Mouse (Mus musculus) limb, embryonic 11.5 days (tissue): Measurements from ENCODE around the gene Lias. TPM values are rescaled to one million over a fixed set of nuclear protein-coding genes. Genes with fewer than 3 reads are reported as not detected.

ENCODE experiments used
- ATAC-seq: fragments of 200-750 bp; cut with Nextera tagmentation; 2 replicates; pipeline ENCODE4 v1.8.0; 2017; ENCODE audit warnings: low read depth; ENCODE audit not compliant: insufficient number of reproducible peaks, low FRiP score, low TSS enrichment
- DNase-seq: peaks from one replicate; pipeline ENCODE4 v3.0.0-alpha.2; 2015; ENCODE audit warnings: low spot score
- H3K27ac ChIP-seq: fragments of 300-500 bp; sonication (generic); replicated peaks from 2 replicates; pipeline ENCODE4 v1.5.1; 2014; ENCODE audit warnings: low read depth, mild to moderate bottlenecking, low read length
- H3K27me3 ChIP-seq: fragments of 300-500 bp; sonication (generic); 2 replicates; pipeline ENCODE4 v1.6.1; 2014; ENCODE audit warnings: mild to moderate bottlenecking, low read length, mixed read lengths; ENCODE audit not compliant: control insufficient read depth, insufficient read depth
- H3K36me3 ChIP-seq: fragments of 300-500 bp; sonication (generic); 2 replicates; pipeline ENCODE4 v1.6.1; 2014; ENCODE audit warnings: mild to moderate bottlenecking, low read length, moderate library complexity, mixed read lengths; ENCODE audit not compliant: control insufficient read depth, insufficient read depth
- H3K4me1 ChIP-seq: fragments of 300-500 bp; sonication (generic); 2 replicates; pipeline ENCODE4 v1.6.1; 2014; ENCODE audit warnings: low read length, mixed read lengths; ENCODE audit not compliant: control insufficient read depth, insufficient read depth
- H3K4me2 ChIP-seq: fragments of 300-500 bp; sonication (generic); 2 replicates; pipeline ENCODE4 v1.6.1; 2014; ENCODE audit warnings: low read depth, mild to moderate bottlenecking, moderate library complexity; ENCODE audit not compliant: severe bottlenecking
- H3K4me3 ChIP-seq: fragments of 300-500 bp; sonication (generic); 2 replicates; pipeline ENCODE4 v1.5.1; 2014; ENCODE audit warnings: low read depth, low read length
- H3K9ac ChIP-seq: fragments of 300-500 bp; sonication (generic); 2 replicates; pipeline ENCODE4 v1.6.1; 2014; ENCODE audit warnings: mild to moderate bottlenecking, low read length
- H3K9me3 ChIP-seq: fragments of 300-500 bp; sonication (generic); 2 replicates; pipeline ENCODE4 v1.6.1; 2016; ENCODE audit warnings: low read length; ENCODE audit not compliant: control insufficient read depth
- WGBS: fragments of 180-500 bp; shearing (Covaris S2); extraction: QIAGEN DNeasy Blood & Tissue Kit; methylation state at CpG from one replicate; pipeline ENCODE4 v1.1.7; 2014; 5-methylcytosine and 5-hydroxymethylcytosine counted together
- polyA plus RNA-seq: library from polyadenylated mRNA; unstranded; fragments of >200 nt; fragmentation: Nextera tagmentation; extraction: Ambion mirVana; gene quantifications from 2 replicates; pipeline ENCODE4 v1.2.1, GENCODE M21; 2014

Lias gene
- polyA plus RNA-seq, 1 experiment from 2014 or later, result 72.9 TPM

DNA sequence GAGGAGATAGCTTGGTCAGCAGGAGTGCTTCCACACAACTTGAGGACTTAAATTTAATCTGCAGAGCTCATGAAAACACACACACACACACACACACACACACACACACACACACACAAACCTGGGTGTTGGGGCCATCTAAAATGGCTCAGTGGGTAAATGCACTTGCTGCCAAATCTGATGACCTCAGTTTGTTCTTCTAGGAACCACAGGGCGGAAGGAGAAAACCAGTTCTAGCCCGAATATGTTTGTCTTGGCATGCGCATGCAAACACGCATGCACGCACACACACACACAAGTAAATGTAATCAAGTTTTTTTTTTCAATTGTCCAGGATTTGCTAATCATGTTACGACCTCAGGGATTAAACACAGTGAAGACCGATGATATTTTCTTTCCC, 19.7 kb upstream of the Lias start:
- Histone ChIP-seq H3K9me3 (no peaks in the 10 kb centered on the region), H3K27me3 (no peaks in the 10 kb centered on the region), H3K36me3 (no peaks in the 10 kb centered on the region), H3K27ac (no peak overlapping the region), H3K4me1 (no peaks in the 10 kb centered on the region), H3K4me3 (no peak overlapping the region), H3K4me2 (no peak overlapping the region), H3K9ac (no peak overlapping the region)
- ATAC-seq (no peak), DNase-seq (no peak)
- 96% methylated on average over 7 of the region's 7 CpGs for WGBS

GRCm38 (mm10) chr5:65374746-65375145, 16.6 kb upstream of the Lias start:
- Histone ChIP-seq H3K9ac (no peak overlapping the region), H3K27me3 (no peaks in the 10 kb centered on the region), H3K9me3 (no peaks in the 10 kb centered on the region), H3K4me2 (no peak overlapping the region), H3K27ac (no peak overlapping the region), H3K4me1 (no peaks in the 10 kb centered on the region), H3K4me3 (no peak overlapping the region), H3K36me3 (no peaks in the 10 kb centered on the region)
- DNase-seq (no peak), ATAC-seq (no peak)
- 84% methylated on average over 7 of the region's 7 CpGs for WGBS

DNA sequence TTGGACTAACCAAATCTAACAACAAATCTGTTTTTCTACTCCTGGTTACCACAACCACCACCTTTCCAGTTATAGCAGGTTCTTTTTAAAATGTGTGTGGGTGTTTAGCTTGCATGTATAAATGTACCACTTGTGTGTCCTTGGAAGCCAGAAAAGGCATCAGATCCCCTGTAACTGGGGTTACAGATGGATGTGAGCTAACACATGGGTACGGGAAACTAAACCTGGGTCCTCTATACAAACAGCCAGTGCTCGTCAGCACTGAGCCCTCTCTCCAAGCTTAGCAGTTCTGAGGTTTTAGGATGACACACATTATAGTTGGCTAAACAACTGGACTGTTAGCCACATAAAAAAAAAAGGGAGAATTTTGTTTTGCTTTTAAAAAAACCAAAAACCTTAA, 5.6 kb upstream of the Lias start:
- 77% methylated on average over 2 of the region's 2 CpGs for WGBS
- H3K4me3 ChIP-seq, result no peak overlapping the region
- H3K9me3 ChIP-seq, result no peaks in the 10 kb centered on the region
- ATAC-seq (no peak), DNase-seq (no peak)
- H3K4me2 ChIP-seq, result no peak overlapping the region
- H3K27ac ChIP-seq, result no peak overlapping the region
- peaks cover 13% of the 10 kb centered on the region for H3K36me3 ChIP-seq
- H3K9ac ChIP-seq, result no peak overlapping the region
- no peaks in the 10 kb centered on the region for H3K27me3 ChIP-seq
- H3K4me1 ChIP-seq, result no peaks in the 10 kb centered on the region; the same call in 1 of the 2 replicates

DNA sequence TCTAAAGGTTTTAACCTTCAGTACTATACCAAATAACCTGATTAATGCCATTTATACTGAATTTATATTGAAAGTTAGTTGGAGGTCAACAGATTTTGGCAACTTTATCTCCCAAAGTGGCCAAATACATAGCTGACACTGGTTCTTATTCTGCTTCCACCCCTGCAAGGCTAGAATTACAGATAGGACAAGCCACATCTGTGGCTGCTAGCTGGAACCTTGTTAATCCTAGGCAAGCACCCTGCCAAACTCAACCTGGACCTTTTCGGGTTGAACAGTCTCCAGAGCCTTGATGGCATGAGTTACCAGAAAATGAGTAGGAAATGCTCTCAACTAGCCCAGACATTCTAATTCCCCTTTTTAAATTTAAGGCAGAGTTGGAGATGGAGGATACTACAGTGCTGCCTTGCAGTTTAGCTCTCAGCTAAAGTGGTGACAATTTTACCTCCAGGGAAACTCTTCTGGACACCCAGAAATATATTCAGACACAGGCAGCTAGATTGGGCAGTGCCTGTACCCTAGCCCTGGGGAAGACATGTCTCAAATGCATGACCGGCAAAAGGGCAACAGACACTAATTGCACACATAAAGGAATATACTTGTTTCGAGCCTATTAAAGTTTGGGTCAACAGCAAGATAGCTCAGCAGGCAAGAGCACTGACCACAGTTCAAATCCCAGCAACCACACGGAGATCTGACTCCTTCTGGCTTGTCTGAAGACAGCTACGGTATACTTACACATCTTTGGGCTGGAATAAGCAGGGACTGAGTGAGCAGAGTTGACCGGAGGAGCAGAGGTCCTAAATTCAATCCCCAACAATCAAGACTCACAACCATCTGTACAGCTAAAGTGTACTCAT, 4.1 kb upstream of the Lias start:
- no peak overlapping the region for H3K4me2 ChIP-seq
- H3K36me3 ChIP-seq, result peaks cover 13% of the 10 kb centered on the region
- no peaks in the 10 kb centered on the region for H3K9me3 ChIP-seq
- no peaks in the 10 kb centered on the region for H3K27me3 ChIP-seq
- no peak overlapping the region for H3K4me3 ChIP-seq
- WGBS, result 80% methylated on average over 6 of the region's 6 CpGs
- no peak for ATAC-seq
- H3K9ac ChIP-seq, result no peak overlapping the region
- H3K27ac ChIP-seq, result no peak overlapping the region
- peak; percentile 26 for DNase-seq
- H3K4me1 ChIP-seq, result no peaks in the 10 kb centered on the region; the same call in 1 of the 2 replicates

DNA sequence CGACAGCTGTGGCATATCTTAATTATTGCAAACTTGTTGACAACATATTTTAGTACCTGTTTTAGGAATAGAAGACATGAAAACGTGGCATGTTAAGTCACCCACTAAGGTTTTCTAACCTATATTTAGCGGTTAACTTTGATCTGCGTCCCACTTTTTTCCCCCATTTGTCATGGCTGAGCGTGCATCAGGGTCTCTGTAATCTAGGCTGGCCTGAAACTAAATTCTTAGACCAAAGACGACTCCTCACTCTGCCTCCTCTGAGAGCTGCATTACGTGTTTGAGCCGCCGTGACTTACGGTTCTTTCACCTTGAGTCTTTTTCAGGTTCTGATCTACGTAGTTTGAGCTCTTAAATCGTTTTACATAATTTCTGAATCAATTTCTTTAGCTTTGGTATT, 456 bp downstream of the Lias start:
- WGBS, result 4% methylated on average over 12 of the region's 12 CpGs
- Histone ChIP-seq H3K4me2 (peak overlapping the region; percentile 61), H3K9ac (peak overlapping the region; percentile 70), H3K27me3 (no peaks in the 10 kb centered on the region), H3K27ac (no peak overlapping the region), H3K36me3 (peaks cover 15% of the 10 kb centered on the region), H3K9me3 (no peaks in the 10 kb centered on the region), H3K4me1 (no peaks in the 10 kb centered on the region; the same call in 1 of the 2 replicates), H3K4me3 (peak overlapping the region; percentile 70)
- peak; percentile 36 for DNase-seq
- no peak for ATAC-seq

DNA sequence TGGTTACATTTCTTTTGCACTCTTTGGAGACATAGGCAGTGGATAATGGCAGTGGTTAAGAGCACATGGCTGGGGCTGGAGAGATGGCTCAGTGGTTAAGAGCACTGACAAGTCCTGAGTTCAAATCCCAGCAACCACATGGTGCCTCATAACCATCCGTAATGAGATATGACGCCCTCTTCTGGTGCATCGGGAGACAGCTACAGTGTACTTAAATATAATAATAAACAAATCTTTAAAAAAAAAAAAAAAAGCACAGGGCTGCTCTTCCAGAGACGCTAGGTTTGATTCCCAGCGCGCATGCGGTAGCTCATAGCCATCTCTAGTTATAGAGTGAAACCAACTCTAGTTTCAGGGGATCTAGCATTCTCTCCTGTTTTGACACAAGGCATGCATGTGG, 3.1 kb downstream of the Lias start:
- ATAC-seq (no peak), DNase-seq (no peak)
- no peak overlapping the region for H3K4me3 ChIP-seq
- H3K36me3 ChIP-seq, result peaks cover 2% of the 10 kb centered on the region; the same call in 1 of the 2 replicates
- H3K27me3 ChIP-seq, result no peaks in the 10 kb centered on the region
- no peaks in the 10 kb centered on the region for H3K9me3 ChIP-seq
- H3K4me2 ChIP-seq, result no peak overlapping the region
- H3K9ac ChIP-seq, result no peak overlapping the region
- no peak overlapping the region for H3K27ac ChIP-seq
- no peaks in the 10 kb centered on the region; the same call in 1 of the 2 replicates for H3K4me1 ChIP-seq
- 93% methylated on average over 7 of the region's 7 CpGs for WGBS

DNA sequence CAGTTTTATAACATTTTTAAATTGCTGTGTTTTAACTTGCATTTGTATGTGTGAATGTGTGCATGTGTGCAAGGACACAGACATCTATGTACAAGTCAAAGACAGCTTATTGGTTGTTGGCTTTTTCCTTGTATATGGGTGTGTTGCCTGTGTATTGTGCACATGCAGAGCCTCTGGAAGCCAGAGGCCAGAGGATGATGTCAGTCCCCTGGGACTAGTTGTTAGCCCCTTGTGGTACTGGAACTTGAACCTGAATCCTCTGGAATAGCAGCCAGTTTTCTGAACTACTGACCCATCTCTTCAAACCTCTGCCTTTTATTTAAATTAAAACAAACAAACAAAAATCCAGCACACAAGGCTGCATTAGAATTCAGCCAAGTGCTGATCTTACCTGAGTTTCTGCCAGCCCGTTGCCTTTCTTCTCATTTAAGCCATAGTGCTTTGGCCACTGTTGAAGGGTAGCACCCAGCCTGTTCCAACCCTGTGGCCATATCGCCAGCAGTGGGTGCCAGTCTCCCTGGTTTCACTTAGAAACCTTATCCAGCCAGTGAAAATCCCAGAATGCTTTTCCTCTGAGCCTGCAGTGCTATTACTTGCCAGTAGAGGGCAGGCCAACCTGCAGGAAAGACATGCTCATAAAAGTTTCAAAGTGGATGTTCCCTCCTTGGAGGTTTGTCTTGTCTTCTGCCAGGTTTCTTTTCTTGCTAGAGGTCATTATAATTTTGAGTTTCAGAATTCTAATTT, 10.1 kb downstream of the Lias start:
- 36% methylated on average over 2 of the region's 2 CpGs for WGBS
- no peak overlapping the region for H3K4me3 ChIP-seq
- ATAC-seq (no peak), DNase-seq (peak; percentile 79)
- no peaks in the 10 kb centered on the region for H3K27me3 ChIP-seq
- no peaks in the 10 kb centered on the region for H3K4me1 ChIP-seq
- H3K27ac ChIP-seq, result no peak overlapping the region
- no peaks in the 10 kb centered on the region for H3K9me3 ChIP-seq
- H3K36me3 ChIP-seq, result peaks cover 6% of the 10 kb centered on the region; the same call in 1 of the 2 replicates
- no peak overlapping the region for H3K4me2 ChIP-seq
- no peak overlapping the region for H3K9ac ChIP-seq

- DNase-seq, result no peak
- Histone ChIP-seq H3K4me3 (no peak overlapping the region), H3K36me3 (peaks cover 2% of the 10 kb centered on the region; the same call in 1 of the 2 replicates), H3K27me3 (no peaks in the 10 kb centered on the region), H3K4me1 (no peaks in the 10 kb centered on the region), H3K9me3 (no peaks in the 10 kb centered on the region), H3K9ac (no peak overlapping the region), H3K4me2 (no peak overlapping the region), H3K27ac (no peak overlapping the region)
- WGBS, result 60% methylated on average over 12 of the region's 12 CpGs
- no peak for ATAC-seq
Observed at GRCm38 (mm10) chr5:65407989-65408388, 16.7 kb downstream of the Lias start.
